Mouse (Mus musculus): ENCODE data around the gene Pard6b. TPM values are rescaled to one million over a fixed set of nuclear protein-coding genes. Genes with fewer than 3 reads are reported as not detected.
A peak's percentile ranks its signal among the peaks of the same experiment; 100 is the strongest.
"Not testable (repeated sequence)": the region's sequence is repeated elsewhere in the genome, so short reads cannot be mapped to it uniquely, and the experiment has no call there.

Pard6b gene
- total RNA-seq, 2 experiments from 2014 or later, result 2.7 to 9.6 TPM

DNA sequence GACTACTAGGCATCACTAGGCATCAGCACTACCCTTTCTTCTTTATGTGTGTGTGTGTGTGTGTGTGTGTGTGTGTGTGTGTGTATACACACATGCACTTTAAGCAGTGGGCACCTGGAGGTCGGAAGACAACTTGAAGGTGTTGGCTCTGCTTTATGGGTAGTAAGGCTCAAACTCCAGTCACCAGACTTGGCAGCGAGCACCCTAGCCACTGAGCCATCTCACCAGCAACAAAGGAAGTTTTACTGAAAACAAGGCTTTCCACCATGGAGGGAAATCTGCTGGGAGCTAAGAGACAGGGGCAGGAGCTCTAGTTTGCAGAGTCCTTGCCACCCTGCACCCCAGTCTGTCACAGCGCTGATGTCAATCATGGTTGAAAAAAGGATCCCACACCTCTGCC, 15.7 kb downstream of the Pard6b start:
- DNase-seq (ENCODE audit: low spot score in 2 of 2), result no peak

DNA sequence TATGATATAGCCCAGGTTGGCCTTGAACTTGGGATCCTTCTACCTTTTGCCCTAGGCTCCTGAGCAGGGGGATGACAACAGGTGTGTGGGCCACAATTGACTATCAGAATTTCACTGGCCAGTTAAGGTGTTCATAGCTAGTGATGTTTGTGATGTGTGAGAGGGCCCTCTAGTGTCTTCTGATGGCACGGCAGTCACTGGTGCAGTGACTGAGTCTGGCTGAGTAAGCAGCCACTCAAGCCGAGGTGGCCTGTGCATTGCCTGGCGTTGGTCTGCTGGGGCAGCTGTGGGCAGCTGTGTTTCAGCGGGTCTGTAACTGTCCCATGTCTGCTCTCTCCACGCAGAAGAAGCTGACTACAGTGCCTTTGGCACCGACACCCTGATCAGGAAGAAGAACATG, 17.2 kb downstream of the Pard6b start:
- no peak for DNase-seq (ENCODE audit: low spot score in 2 of 2)

DNA sequence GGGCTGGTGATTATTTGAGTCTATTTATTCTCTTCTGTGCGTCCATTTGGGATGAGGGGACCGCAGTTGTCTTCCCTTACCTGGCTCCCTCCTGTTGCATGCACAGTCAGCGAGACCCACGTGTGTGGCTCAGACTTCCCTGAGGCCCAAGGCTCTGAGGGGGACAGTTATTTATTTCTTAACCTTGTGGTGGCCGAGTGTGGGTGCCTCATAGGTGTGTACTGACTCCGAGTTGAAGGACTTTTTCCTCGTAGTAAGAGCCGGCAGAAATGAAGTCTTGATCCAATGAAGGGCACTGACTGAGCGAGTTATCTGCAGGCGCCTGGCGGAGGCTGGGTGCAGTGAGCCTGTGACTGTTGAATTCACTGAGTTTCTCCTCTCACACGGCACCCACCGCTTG, 19.2 kb downstream of the Pard6b start:
- DNase-seq (ENCODE audit: low spot score in 2 of 2), result no peak

DNA sequence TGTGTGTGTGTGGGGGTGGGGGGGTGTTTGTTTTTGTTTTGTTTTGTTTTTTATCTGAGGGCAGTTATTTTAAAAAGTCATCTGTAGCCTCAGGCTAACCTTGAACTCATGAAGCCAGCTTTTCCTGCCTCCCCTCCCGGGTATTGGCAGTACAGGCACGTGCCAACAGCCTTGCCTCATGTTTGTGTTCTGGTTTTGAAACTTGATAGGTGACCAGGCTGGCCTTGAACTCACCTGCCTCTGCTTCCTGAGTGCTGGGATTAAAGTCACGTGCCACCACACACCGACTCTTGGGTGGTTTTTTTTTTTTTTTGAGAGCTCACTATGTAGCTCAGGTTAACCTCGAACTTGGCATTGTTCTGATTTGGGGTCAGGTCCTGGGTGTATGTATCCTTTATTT, 21.0 kb downstream of the Pard6b start:
- no peak for DNase-seq (ENCODE audit: low spot score in 2 of 2)

DNA sequence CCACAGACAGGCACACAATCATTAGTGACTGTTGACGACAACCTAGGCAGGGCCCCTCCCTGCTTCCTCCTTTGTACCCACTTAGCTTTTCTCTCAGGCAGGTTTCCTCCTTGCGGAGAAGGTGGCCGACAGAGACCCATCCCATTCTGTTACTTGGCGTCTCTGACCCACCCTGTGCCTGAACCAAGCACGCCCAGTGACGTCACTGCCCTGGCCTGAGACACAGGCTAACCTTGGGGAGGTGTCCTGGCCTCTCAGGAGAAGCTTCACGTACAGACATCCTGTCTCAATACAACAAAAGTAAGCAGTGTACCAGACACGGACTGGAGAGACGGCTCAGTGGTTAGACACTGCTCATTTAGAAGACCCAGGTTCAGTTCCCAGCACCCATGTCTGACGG, 22.5 kb downstream of the Pard6b start:
- DNase-seq (ENCODE audit: low spot score in 2 of 2), result no peak

DNA sequence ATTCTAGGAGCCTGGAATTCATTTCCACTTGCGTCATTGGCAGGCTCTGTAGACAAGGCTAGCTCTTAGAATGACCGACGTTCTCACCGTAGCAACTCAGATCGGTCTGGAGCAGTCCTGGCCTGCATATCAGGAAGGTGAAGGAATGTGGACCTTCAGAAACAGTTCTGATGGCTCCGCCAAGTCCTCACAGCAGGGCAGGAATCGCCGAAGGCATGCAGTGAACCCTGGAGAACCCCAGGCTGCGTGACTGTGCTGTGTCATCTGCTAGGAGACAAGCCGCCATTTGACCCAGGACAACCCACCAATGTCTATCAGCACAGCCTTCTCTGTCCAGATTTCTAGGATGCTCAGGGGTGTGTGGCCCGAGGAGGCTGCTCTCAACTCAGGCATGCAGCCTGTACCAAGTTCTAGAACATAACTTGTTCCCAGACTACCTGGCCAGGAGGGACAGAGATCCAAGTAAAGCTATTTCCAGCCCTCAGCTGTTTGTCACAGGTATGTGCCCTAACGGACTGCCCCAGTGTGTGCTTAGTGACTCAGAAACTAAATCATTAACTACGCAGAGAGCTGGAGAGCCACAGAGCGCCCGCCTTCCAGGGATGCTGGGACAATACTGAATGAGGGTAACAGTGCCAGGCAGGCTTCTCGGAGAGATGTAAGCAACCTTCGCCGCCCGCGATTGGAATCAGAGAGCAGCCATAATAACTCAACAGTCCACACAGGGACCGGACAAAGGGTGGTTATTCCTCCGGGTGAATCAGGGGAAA, 23.8 kb downstream of the Pard6b start:
- DNase-seq (ENCODE audit: low spot score in 2 of 2), result no peak

DNA sequence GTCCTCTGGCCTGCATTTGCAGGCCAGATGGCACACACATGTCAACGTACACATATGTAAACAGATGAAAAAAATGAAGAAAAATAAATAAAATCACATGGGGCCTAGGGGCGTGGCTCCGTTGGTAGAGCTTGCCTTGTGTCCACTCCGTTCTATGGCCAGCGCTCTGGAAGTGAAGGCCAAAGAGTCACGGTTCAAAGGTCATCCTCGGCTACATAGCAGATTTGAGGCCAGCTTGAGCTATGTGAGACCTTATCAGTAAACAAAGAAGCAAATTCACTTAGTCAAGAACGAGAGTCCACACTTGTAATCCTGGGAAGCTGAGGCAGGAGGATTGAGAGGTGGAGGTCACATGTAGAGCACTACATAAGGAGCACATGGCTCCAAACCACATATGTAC, 24.5 kb downstream of the Pard6b start:
- no peak for DNase-seq (ENCODE audit: low spot score in 2 of 2)

DNA sequence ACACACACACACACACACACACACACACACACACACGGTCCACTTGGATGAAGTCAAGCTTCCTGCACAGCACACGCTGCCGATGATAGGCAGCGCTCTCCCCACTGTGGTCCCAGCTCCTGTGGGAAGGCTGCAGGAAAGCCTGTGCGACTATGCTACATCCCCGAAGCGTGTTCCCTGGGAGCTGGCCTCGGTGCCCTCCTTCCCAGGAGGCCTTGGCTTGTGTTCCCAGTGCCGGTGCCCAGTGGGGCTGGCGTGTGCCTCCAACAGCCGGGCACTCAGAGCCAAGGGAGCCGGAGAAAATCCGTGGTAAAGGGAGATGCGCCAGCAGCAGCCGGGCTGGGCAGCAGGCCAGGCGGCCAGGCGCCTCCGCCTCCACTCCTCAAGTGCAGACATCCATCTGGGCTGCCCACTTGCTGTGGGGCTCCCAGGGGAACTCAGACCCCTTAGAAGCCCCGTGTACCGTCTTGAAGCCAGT, 25.9 kb downstream of the Pard6b start:
- no peak for DNase-seq (ENCODE audit: low spot score in 2 of 2)

DNA sequence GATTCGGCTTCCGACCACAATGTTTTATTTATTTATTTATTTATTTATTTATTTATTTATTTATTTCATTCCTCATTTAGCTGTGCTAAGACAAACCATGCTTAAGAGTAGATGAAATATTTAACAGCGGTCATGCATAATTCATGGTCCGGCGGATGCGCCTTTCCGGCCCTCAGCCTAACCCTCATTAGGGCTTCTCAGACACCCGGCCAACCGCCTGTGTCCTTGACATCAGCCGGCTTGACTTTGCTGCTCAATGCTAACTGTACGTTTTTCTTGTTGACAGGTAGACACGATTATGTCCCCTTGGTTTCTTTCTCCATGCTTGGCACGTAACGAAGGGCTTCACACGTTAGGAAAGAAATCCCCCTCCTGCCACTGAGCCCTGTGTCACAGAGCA, 26.6 kb downstream of the Pard6b start:
- DNase-seq (ENCODE audit: low spot score in 2 of 2), result no peak

DNA sequence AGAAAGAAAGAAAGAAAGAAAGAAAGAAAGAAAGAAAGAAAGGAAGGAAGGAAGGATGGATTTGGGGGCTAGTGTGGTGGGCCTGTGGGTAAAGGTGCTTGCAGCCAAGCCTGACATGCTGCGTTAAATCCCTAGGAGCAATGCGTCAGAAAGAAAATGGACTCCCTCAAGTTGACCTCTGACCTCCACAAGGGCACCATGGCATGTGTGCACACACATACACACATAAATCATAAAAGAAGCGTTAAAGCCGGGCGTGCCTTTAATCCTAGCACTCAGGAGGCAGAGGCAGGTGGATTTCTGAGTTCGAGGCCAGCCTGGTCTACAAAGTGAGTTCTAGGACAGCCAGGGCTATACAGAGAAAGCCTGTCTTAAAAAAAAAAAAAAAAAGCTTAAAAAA, 27.1 kb downstream of the Pard6b start:
- DNase-seq (ENCODE audit: low spot score in 2 of 2), result not testable (repeated sequence)

DNA sequence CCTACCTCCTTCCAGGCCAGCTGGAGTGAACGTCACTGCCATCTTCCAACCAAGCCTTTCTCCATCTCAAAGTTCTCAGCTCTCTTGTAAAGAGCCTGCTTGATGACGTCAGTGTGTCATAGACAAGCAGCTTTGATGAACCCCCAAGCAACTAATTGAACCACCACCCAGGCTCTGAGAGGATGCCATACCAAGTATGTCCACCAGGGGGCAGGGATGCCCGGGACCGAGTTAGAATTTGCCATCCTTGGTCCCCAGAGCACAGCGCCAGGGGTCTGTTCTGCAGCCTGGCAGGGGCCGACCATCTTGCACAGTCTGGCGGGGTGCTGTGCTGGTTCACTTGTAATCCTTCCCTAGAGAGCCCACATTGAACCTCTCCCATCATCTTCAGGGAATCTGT, 31.1 kb downstream of the Pard6b start:
- peak in 1 of 2 experiments; percentile 51 for DNase-seq (ENCODE audit: low spot score in 2 of 2)

DNA sequence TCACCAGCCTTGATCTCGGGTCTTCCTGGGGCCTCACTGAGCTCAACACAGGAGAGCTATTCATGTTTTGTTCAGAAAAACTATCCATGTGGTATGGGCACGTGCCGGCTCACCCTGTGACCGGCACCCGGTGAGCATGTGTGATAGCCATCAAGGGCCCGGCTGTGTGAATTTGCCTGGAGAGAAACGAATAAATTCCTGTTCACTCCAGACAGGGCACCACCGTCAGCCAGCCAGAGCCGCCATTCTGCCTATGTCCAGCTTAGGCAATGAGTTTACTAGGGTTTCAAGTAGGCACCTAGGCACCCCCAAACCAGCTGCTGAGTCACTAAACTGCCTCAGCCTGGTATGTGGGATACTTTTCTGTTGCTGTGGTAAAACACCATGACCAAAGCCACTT, 32.5 kb downstream of the Pard6b start:
- no peak for DNase-seq (ENCODE audit: low spot score in 2 of 2)

DNA sequence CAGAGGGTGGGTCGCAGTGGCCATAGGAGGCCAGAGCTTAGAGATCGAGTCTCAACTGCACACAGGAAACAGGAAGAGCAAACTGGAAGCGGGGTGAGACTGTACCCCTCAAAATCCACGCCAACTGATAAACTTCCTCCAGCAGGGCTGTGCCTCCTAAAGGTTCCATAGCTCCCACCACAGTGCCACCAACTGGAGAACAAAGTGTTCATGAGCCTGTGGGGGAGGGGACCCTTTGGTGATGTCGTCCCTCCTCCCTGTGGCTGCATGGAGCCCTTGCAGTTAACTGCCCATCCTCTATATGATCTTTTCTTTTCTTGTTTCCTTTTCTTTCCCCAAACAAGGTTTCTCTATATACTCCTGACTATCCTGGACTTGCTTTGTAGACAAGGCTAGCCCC, 32.9 kb downstream of the Pard6b start:
- DNase-seq (ENCODE audit: low spot score in 2 of 2), result no peak

DNA sequence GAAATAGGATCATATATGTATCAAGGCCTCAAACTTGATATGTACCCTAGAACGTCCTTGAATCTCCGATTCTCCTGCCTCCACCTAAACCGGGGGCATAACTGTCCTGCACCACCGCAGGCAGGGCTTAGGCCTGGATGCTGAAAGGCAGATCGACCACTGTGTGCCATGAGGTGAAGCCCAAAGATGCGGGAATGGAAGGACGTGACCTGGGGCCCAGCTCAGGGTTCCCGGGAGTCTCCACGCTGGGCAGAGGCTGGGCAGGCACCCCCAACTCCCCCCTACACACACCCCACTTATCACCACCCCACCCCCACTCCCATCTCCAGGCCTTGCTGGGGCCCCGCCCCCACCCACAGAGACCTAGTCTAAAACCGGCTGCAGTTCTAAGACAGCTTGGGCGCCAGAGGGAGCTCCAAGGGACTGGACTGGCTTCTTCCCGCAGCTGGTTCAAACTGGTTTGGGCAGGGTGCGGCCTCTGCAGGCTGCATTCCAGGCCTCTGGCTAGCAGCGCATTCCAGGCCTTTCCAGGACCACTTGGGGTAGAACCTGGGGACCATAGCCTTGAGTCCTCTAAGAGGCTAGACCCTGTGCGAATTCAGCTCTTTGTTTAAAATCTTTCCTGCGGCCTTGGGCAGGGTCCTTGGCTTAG, 34.0 kb downstream of the Pard6b start:
- peak in 1 of 2 experiments; percentile 62 for DNase-seq (ENCODE audit: low spot score in 2 of 2)

DNA sequence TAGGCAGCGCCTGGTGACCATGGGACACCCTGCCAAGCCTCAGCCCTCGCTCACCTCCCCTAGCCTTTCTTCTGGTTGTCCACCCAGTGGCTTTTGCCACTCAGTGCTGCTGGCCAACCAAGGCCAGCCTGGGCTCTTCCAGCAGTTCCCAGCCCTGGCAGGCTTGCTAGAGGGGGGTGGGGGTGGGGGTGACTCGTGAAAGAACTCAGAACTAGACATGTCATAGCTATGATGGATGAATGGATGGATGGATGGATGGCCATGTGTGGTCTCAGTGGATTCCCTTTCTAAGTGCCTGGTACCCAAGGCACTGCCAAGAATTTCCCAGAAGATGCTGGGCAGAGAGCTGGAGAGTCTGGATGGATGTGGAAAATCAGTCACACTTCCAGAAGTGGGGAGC, 35.0 kb downstream of the Pard6b start:
- no peak for DNase-seq (ENCODE audit: low spot score in 2 of 2)

DNA sequence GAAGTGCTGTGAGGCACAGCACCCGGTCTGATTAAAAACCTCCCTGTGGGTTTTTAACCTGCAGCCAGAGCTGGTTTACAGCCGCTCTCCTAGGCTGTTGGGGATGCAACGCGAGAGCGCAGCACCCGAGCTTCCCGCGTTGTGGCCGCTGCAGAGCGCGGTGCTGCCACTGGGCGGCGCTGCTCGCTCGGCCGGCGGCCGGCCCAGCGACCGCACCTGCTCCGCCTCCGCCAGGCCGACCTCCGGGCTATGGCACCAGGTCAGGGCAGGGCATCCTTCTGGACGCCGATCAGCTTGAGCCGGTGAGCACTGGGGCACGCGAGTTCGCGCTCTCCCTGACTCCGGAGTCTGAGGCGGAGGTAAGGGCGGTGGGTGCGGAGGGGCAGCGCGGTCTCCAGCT, 36.3 kb downstream of the Pard6b start:
- no peak for DNase-seq (ENCODE audit: low spot score in 2 of 2)

DNA sequence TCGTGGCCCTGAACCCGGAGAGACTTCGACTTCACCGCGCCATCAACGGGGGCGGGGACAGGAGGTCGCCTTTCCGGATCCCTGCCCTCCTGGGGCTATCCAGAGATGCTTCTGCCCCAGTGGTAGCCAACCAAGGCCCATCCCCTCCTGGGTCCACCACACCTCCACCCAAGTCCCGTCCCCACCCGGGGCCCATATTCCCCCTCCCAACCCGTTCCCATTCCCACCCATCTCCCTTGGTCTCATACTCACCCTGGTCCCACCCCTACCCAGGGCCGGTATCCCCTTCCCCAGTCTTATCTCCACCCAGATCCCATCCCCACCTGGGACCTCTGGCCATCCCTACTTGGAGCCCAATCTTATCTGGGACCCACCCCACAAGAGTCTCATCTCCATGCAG, 36.7 kb downstream of the Pard6b start:
- no peak for DNase-seq (ENCODE audit: low spot score in 2 of 2)

DNA sequence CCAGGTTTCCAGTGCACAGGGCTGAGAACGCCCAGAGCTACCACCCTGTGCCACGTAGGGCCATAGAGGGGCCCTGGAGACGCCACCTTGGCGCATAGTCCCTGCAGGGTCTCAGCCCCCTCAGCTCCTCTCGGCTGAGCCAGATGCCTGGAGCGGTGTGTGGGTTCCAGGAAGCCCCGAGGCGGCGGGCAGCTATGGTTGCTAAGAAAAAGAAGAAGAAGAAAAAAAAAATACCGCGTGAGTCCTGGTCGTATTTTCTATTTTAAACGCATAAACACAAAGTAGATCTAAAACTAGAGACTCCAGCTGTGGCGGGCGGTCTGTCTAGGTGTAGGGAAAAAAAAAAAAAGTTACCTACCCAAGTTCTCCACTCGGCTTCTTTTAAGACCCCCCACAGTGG, 37.2 kb downstream of the Pard6b start:
- no peak for DNase-seq (ENCODE audit: low spot score in 2 of 2)

DNA sequence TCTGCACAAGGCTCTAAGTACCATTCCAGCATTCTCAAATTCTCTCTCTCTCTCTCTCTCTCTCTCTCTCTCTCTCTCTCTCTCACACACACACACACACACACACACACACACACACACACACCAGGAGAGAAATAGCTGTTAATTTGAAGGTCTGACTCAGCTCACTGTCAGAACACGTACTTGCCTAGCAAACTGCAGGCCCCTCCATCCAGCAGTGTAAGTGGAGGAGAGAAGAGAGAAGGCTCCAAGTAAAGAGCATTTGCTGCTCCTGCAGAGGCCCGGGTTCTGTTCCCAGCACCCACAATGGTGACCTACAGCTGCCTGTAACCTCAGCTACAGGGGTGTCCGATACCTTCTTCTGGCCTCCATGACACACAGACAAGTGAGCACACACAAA, 37.7 kb downstream of the Pard6b start:
- DNase-seq (ENCODE audit: low spot score in 2 of 2), result no peak

DNA sequence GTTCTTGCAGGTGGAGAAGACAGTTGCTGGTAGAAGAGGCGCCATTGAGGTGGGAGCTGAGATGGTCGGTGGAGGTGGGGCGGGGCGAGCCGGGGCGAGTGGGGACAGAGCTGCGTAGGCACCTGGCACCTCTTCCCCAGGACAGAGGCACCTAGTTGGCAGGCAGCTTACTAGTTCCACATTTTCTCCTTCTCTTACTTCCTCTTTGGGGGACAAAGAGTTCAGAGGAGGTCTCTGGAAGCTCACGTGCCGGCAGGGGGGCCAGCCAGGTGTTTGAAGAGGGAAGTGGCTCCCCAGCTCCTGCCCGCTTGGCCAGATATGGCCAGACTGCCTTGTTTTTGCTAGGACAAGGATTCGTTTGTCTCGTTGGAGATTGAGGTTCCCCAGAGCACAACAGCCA, 38.3 kb downstream of the Pard6b start:
- DNase-seq (ENCODE audit: low spot score in 2 of 2), result no peak

DNA sequence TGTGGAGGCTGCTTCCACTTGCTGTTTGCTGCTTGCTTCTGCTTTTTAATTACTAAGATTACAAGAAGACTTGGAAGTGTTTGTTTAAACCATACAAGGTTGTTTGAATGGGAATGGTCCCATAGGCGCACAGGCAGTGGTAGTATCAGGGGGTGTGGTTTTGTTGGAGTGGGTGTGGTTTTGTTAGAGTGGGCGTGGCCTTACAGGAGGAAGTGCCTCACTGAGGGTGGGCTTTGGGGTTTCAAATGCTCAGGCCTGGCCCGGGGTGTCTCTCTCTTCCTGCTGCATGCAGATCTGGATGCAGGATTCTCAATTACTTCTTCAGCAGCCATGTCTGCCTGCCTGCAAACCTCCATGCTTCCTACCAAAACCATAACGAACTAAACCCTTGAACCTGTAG, 40.1 kb downstream of the Pard6b start:
- no peak for DNase-seq (ENCODE audit: low spot score in 2 of 2)

DNA sequence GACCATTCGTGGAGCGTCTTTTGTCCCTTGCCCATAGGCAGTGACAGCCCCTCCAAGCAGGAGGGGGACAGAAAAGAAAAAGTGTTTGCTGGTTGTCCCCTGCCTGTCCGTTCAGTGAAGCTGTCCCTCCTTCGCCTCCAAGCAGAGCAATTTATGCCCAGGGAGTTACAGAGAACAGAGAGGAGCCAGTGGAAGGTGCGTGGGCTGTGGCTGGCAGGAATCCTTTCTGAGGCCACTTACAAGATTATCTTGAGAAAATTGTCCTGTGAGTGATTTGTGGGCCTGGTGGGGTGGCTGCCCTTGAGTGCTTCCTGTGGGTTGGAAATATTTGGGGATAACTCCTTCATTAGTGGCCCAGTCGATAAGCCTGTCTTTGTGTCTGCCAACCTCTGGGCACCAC, 42.8 kb downstream of the Pard6b start:
- no peak for DNase-seq (ENCODE audit: low spot score in 2 of 2)

All from adrenal gland, postnatal 4 days (tissue).